36 mouse cellular contexts compared by ENCODE assay signal in genomic region chr9:122757614-122758013, GRCm38 (mm10). TPM values are rescaled to one million over a fixed set of nuclear protein-coding genes. Genes with fewer than 3 reads are reported as not detected.
A peak's percentile ranks its signal among the peaks of the same experiment; 100 is the strongest.
DNase-seq lines count a peak whose midpoint lies in the region; ATAC-seq and TF ChIP-seq lines count a peak whose summit lies in the region.
"Had no signal": no experiment of that assay in that cellular context is flagged by ENCODE, and none has a peak within 500 bp of the region (broad histone marks: within the 10 kb centered on the region; RNA-seq: fewer than 3 reads in every experiment).

No protein-coding gene starts in this region.

- no peak for TF ChIP-seq CTCF in layer of hippocampus, adult 2 months (conservative IDR thresholded peaks at IDR 0.05)

- H3K9ac ChIP-seq in lung, embryonic 16.5 days (ENCODE audit: low read length), result no peak overlapping the region
- H3K9ac ChIP-seq: embryonic facial prominence, embryonic 13.5 days; forebrain, embryonic 12.5 days; hindbrain, embryonic 13.5 days had no signal

- no peak overlapping the region for H3K4me2 ChIP-seq in lung, embryonic 16.5 days (ENCODE audit: low read depth, low read length)
- H3K4me2 ChIP-seq: embryonic facial prominence, embryonic 13.5 days; forebrain, embryonic 12.5 days; heart, embryonic 11.5 days; hindbrain, embryonic 13.5 days had no signal

- no peaks in the 10 kb centered on the region for H3K9me3 ChIP-seq in lung, embryonic 16.5 days (ENCODE audit: control insufficient read depth, low read length)
- H3K9me3 ChIP-seq: embryonic facial prominence, embryonic 10.5 days; embryonic facial prominence, embryonic 13.5 days; forebrain, embryonic 12.5 days; G1E; hindbrain, embryonic 10.5 days; hindbrain, embryonic 13.5 days had no signal

- 23% methylated on average over 2 of the region's 2 CpGs for WGBS in lung, embryonic 16.5 days

- H3K27ac ChIP-seq in layer of hippocampus, adult 2 months, result peak overlapping the region; percentile 11; the same call in 1 of the 2 replicates
- peak overlapping the region; percentile 65 for H3K27ac ChIP-seq in lung, embryonic 16.5 days (ENCODE audit: low read length)
- H3K27ac ChIP-seq: embryonic facial prominence, embryonic 10.5 days; embryonic facial prominence, embryonic 13.5 days; forebrain, embryonic 12.5 days; hindbrain, embryonic 10.5 days; hindbrain, embryonic 13.5 days had no signal

- peak; percentile 92 for ATAC-seq in lung, embryonic 16.5 days (ENCODE audit: low read depth)
- ATAC-seq: forebrain, embryonic 16.5 days; hindbrain, embryonic 16.5 days; Patski had no signal

- no peaks in the 10 kb centered on the region for H3K36me3 ChIP-seq in lung, embryonic 16.5 days (ENCODE audit: control insufficient read depth, insufficient read depth, low read length)
- H3K36me3 ChIP-seq: embryonic facial prominence, embryonic 10.5 days; embryonic facial prominence, embryonic 13.5 days; forebrain, embryonic 12.5 days; G1E; hindbrain, embryonic 10.5 days; hindbrain, embryonic 13.5 days had no signal

- H3K4me1 ChIP-seq in lung, embryonic 16.5 days (replicated peaks; ENCODE audit: control insufficient read depth, insufficient read depth, low read length), result no peaks in the 10 kb centered on the region
- H3K4me1 ChIP-seq: embryonic facial prominence, embryonic 10.5 days; embryonic facial prominence, embryonic 13.5 days; forebrain, embryonic 12.5 days; hindbrain, embryonic 10.5 days; hindbrain, embryonic 13.5 days had no signal

- no peak for DNase-seq in layer of hippocampus, adult 2 months (ENCODE audit: low spot score in 2 of 2)
- no peak for DNase-seq in layer of hippocampus, postnatal 25 days (ENCODE audit: extremely low spot score in 1 of 2, low spot score in 1 of 2)
- peak; percentile 19 for DNase-seq in adipocyte (ENCODE audit: low spot score)
- DNase-seq in lung, postnatal 25 days (ENCODE audit: low spot score), result peak; percentile 55
- DNase-seq in cerebellum, postnatal 36 days, result no peak
- DNase-seq in ovary, adult 18-20 months (ENCODE audit: low spot score), result no peak
- DNase-seq: adrenal gland, adult 2 months; adrenal gland, postnatal 14 days; B cell, adult 2 months; cerebellum, adult 11 months; cerebellum, adult 2 months; cerebellum, adult 9-11 months; cerebellum, postnatal 25 days; embryo, embryonic 11 days; gastrocnemius, postnatal 10 days; gastrocnemius, postnatal 36 days had no signal

- H3K27me3 ChIP-seq in lung, embryonic 16.5 days (ENCODE audit: control insufficient read depth, insufficient read depth, low read depth, low read length), result no peaks in the 10 kb centered on the region
- H3K27me3 ChIP-seq: CH12.LX; embryonic facial prominence, embryonic 13.5 days; forebrain, embryonic 12.5 days; hindbrain, embryonic 13.5 days had no signal

- no peak overlapping the region for H3K4me3 ChIP-seq in layer of hippocampus, adult 2 months
- no peak overlapping the region for H3K4me3 ChIP-seq in lung, embryonic 16.5 days (ENCODE audit: low read length)
- H3K4me3 ChIP-seq: embryonic facial prominence, embryonic 10.5 days; embryonic facial prominence, embryonic 13.5 days; erythroblast, embryonic 14.5 days; forebrain, embryonic 12.5 days; hindbrain, embryonic 10.5 days; hindbrain, embryonic 13.5 days had no signal

RNA-seq across cellular contexts. Expression of gene Topaz1, which starts 10.5 kb away (rescaled TPM):
- total RNA-seq in layer of hippocampus, adult 2 months (2021), result not detected
- total RNA-seq in layer of hippocampus, postnatal 25 days (2021), result not detected
- polyA plus RNA-seq in lung, embryonic 16.5 days (2015; fragmentation: Nextera tagmentation; extraction: Ambion mirVana), result not detected in 2 replicates
- total RNA-seq: adrenal gland, adult 2 months; adrenal gland, postnatal 14 days; CH12.LX; gastrocnemius, adult 18-20 months; gastrocnemius, postnatal 10 days; gastrocnemius, postnatal 36 days; granulocyte monocyte progenitor cell, adult 5-6 weeks; heart, adult 8-10 months; heart, postnatal 25 days had no signal
- polyA plus RNA-seq: adrenal gland, adult 2 months; cortical plate, adult 2 months; embryonic facial prominence, embryonic 10.5 days; forebrain, embryonic 12.5 days; forebrain, embryonic 16.5 days; G1E; heart, embryonic 11.5 days; heart, embryonic 14.5 days; heart, postnatal 0 days; hindbrain, embryonic 10.5 days; hindbrain, embryonic 13.5 days; hindbrain, embryonic 16.5 days; Patski had no signal

RNA-seq across cellular contexts. Expression of gene Tcaim, which starts 47.7 kb away (rescaled TPM):
- total RNA-seq in layer of hippocampus, adult 2 months (2021), result 10 to 100 TPM; 20.5 to 22.1 TPM
- total RNA-seq in layer of hippocampus, postnatal 25 days (2021), result 10 to 100 TPM; 18.3 to 19.2 TPM
- 6.4 and 7.4 TPM in 2 replicates for polyA plus RNA-seq in lung, embryonic 16.5 days (2015; fragmentation: Nextera tagmentation; extraction: Ambion mirVana)
- polyA plus RNA-seq: erythroblast, embryonic 14.5 days had no signal

Comparison
In these comparisons a context has a peak if more than half of its experiments do, and no peak if none do; other contexts are left out.
1. DNase-seq: peak in adipocyte (single experiment) and lung, postnatal 25 days (single experiment); none in layer of hippocampus, adult 2 months (0 of 2), layer of hippocampus, postnatal 25 days (0 of 2), cerebellum, postnatal 36 days (0 of 2) and ovary, adult 18-20 months (single experiment).